Mouse (Mus musculus): Measurements from ENCODE around the gene Slc5a6. TPM values are rescaled to one million over a fixed set of nuclear protein-coding genes. Genes with fewer than 3 reads are reported as not detected.

The Slc5a6 gene
- total RNA-seq (2021) = 19.7 and 24.0 TPM in 2 replicates
- long read RNA-seq, experiment 1, transcript Slc5a6-205 (17 exons, 3,248 nt) = major isoform, 5 of 30 reads
- long read RNA-seq, experiment 1, partial matches to known transcripts = 4 of 30 reads
- long read RNA-seq, experiment 1, other reads (novel, unspliced or antisense) = 18 of 30 reads
- long read RNA-seq, experiment 2, partial matches to known transcripts = 1 of 29 reads
- long read RNA-seq, experiment 2, other reads (novel, unspliced or antisense) = 23 of 29 reads

DNA sequence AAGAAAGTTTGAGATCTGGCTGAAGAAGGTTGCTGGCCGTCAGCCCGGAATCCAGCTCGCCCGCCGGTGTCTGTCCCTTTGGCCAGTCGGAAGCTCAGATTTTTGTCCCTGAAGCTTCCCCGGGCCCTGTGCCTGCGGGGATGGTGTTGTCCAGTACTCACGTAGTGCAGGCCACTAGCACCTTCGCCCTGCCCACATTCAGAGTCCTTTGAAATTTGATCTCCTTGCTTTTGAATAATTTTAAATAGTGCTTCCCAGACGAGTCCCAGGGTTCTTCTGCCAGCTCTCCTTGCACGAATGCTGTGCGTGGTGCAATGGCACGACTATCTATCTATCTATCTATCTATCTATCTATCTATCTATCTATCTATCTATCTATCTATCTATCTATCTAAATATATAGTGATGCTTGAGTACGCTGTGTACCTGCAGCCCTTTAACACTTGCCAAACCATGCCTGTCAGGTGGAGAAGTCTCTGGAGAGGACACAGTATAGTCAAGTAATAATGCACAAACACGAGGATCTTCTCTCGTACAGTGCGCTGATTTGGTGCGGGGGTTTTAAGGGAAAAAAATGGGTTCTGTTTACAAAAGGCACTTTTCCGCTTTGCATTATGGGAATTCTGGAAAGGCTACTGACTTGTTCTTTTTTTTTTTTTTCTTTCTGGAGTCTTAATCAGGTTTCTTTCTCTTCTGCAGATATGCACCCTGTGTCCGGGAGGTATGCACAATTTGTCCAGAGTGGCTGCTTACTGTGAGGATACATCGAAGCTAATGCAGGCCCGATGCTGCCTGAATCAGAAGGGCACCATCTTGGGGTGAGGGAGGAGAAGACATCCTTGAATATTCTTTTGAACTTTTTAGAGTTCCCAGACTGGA lies at the start of gene Slc5a6:
TSS of gene Slc5a6 (minus strand) at position 162 of the 879 bp plus-strand sequence.
- peak; percentile 64 for DNase-seq

DNA sequence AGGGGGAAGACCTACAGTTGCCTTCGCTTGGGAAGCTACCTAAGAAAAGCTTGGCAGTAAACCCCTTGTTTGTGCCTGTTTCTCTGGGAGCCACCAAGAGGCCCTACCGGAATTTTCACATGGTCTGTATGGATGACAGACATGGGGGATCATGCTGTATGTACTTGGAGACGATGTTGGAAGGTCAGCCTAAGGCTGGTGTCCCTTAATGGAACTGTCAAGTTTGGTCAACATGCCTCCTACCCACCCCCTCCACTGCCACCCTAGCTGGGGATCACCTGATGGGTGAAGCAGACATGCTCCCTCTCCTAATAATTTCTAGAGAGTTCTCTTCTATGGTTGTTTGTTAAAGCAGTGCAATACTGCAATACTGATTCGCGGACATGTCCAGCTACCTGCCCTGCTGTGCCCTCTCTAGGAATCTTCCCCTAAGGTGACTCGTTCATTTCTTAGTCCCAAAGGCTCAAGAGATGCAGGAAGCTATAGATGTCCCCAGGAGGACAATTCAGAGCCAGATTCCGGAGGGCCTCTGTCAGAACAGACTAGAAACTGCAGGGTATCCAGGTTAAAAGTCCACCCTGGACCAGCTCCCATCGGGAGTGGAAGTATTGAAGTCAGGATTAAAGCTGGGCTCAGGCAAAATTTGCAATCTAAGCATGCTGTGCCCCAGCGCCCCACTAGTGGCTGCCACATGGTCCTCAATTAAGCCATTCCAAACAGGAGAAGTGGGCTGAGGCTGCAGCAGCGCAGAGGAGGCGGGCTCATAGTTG lies 47.2 kb upstream of the Slc5a6 start:
- DNase-seq = no peak

GRCm38 (mm10) chr5:31094799-31095691 lies 46.3 kb upstream of the Slc5a6 start:
- DNase-seq = peak; percentile 73

DNA sequence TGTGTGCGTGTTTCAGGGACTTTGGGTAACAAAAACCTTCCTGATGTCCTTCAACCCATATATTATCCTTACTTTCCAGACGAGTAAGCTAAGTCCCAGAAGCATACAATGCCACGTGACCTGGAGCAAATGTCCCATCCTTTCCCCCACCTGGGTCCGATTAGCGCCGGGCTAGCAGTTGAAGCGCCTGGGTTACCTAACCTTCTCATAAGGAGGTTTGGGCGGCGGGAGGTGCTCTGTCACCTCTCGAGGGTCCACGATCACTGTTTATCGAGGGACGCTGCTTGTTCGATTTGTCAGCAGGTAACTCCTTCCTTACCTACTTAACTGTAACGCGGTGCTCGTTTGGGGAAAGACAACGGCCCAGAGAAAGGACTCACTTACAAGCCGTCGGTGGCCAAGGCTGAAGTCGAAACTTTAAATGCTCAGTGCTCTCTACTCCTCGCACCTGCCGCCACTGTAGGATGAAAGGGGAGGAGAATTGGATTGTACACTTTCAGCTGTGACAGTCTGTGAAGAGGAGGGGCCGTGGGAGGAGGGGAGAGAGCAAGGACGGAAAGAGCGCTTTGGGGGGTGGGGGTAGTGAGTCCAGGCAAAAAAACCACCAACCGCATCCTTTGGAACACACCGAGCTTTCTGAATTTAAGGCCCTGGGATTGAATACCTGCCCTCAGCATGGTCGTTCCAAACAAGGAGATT lies 45.5 kb upstream of the Slc5a6 start:
- no peak for DNase-seq

DNA sequence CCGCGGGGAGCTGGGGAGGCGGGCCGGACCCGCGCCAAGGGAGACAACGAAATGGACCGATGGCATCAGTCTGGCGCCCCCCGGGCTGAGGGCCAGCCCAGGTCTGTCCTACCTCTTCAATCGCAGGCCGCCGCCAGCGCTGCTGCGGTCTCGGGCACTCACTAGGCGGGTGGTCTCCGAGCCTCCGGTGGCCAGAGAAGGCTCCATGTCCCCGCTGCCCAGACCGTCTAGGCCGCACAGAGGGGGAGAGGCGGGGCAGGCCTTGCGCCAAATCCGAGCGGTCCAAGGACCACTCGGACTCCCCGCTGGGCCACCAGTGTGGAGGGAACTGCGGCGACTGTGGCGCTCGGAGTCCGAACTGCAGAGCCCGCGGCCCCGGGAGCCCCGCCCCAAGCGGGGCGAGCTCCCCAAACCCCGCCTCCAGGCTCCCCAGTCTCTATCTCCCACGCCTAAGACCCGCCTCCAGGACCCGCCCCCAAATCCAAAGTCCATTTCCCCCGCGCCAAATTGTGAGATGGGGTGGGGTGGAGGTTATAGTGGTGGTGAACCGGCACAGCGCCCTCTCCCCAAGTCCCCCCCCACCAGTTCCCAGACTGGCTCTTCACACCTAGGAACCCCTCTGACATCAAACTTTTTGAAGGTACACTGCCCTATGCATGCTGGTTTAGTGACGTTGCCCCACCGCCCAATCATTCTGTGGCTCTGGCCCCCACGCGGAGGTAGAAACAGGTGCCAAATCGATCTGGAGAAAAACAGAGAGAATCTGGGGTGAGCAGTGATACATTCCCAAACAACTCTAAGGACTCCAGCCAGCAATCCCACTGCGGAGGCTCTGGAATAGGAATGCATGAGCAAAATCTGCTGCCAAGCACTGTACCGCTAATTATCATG lies 44.7 kb upstream of the Slc5a6 start:
- DNase-seq = peak; percentile 44

DNA sequence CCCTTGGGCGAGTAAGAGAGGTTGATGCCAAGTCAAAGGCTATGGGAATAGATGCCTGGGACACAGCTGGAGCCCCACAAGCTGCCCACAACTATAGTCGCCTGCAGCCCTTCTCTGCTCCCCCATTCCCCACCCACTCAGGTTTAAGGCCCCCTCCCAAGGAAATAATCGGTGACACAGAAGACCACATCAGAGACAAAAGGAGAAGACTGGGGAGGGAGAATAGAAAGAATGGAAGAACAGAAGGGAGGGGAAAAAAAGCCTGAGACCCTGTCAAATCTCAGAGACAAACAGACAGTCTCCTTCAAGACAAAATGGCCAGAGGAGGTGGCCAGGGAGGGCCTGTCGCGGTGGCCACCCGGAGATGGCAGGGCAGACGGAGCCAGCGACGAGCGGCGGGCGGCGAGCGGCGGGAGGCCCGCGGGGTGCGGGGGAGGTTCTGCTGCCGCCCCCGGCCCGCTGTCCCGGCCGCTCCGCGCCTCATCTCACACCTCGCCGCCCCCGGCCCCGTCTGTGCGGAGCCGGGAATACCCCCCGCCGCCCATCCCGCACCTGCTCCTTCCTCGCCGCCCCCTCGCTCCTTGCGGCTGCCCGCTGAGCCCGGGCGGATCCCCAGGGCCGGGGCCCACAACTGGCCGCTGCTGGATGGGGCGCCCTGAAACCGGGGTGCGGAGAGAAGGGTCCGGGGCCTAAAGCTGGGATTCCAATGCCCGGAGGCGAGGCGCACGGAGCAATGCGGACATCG lies 43.7 kb upstream of the Slc5a6 start:
- DNase-seq = no peak

DNA sequence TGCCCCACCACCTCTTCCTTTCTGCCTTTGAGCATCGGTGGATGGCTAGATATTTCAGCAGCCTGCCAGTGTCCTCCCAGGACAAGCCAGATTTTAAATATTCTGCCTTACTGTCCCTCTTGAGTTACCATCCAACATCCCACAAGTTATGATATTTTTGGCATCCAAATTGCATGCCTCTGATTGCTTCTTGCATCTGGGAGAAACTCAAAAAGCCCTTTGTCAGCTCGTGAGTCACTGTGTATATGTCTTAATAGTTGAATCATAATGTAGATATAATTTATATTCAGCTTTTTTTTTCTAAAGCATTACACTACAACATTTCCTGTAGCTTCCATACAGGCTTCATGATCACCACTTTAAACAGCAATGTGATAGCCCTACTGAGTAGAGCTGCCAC lies 38.4 kb upstream of the Slc5a6 start:
- DNase-seq = no peak

- no peak for DNase-seq
Observed at GRCm38 (mm10) chr5:31086606-31087005, 37.9 kb upstream of the Slc5a6 start.

- no peak for DNase-seq
Observed at GRCm38 (mm10) chr5:31083949-31084348, 35.2 kb upstream of the Slc5a6 start.

GRCm38 (mm10) chr5:31082935-31083625 lies 34.4 kb upstream of the Slc5a6 start:
- peak; percentile 29 for DNase-seq

DNA sequence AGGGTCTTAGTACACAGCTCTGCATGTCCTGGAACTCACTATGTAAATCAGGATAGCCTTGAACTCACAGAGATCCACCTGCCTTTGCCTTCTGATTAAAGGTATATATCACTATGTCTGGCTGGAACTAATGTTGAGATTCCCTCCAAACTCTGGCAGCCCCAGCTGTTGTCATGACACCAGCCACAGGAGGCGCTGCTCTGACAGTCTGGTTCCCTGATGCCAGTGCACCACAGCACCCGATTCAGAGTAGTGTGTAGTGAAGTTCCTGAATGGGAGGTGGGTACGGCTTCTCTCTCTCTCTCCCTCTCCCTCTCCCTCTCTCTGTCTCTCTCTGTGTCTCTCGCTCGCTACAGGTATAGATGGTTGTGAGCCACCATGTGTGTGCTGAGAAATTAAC lies 33.6 kb upstream of the Slc5a6 start:
- peak; percentile 86 for DNase-seq

DNA sequence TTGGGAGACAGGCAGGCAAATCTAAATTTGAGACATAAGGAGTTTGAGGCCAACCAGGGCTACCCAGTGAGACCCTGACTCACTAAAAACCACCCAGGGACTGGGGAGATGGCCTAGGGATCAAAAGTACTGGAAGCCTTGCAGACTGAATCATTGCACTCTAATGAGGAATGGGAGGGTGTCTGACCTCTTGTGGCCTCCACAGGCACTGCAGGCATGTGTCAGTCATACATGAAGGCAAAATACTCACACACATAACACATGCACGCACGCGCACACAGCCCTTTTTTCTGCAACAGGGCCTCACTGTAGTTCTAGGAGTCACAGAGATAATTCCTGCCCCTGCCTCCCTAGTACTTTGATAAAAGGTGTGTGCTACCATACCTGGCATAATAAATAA lies 32.7 kb upstream of the Slc5a6 start:
- peak; percentile 70 for DNase-seq

GRCm38 (mm10) chr5:31080795-31081164 lies 32.1 kb upstream of the Slc5a6 start:
- DNase-seq = no peak

DNA sequence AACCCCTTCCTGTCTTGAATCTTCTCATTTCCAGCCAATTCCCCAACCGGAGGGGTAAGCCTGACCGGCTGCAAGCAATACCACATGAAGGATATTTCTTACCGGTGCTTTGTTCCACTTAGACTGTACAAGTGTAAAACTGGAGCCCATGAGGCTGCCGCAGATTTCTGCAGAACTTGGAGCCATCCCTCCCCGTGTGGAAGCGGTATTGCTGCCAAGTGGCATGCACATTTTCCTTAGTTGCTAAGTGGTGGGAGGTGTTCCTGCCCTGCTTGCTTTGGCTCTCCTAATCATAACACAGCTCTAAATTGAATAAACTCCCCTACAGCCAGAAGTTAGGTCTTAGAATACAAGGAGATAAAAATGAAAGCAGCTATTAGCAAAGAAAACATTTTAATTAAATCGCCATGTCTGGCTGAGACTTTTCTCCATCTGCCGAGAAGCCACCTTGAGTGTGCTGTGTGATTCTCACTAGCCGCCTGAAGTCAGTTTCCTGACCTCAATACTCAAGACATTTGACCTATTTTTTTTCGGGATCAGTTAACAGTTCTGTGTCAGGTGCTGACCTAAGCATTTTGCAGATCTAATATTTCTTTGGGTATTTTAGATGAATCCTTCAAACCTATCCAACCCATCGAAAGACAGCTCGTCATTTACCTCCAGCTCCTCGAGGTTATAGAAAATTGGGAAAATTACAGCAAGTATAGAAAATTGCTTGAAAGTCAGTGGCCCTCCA lies 31.5 kb upstream of the Slc5a6 start:
- no peak for DNase-seq

- DNase-seq = peak; percentile 80
Observed at GRCm38 (mm10) chr5:31076346-31076745, 27.6 kb upstream of the Slc5a6 start.

DNA sequence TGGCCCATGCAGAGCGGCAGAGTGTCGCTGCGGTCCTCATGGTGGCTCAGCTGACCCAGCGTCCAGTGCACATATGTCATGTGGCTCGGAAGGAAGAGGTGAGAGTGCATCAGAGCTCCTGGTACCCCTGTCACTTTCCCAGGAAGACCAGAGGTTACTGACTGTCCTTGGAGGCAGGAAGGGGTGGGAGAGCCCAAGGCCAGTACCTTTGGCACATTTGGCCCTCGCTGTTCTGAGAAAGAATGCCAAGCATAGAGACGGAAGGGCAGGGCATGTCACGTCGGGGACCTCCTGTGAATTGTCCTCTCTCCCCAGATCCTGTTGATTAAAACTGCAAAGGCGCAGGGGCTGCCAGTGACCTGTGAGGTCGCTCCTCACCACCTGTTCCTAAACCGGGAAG lies 24.5 kb upstream of the Slc5a6 start:
- DNase-seq = peak; percentile 46

- no peak for DNase-seq
Observed at GRCm38 (mm10) chr5:31071821-31072220, 23.1 kb upstream of the Slc5a6 start.

DNA sequence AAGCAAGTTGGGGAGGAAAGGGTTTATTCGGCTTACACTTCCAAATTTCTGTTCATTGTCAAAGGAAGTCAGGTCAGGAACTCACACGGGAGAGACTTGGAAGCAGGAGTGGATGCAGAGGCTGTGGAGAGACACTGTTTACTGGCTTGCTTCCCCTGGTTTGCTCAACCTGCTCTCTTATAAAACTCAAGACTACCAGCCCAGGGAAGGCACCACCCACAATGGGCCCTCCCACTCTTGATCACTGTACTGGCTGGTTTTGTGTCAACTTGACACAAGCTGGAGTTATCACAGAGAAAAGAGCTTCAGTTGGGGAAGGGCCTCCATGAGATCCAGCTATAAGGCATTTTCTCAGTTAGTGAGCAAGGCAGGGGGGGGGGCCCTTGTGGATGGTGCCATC lies 22.3 kb upstream of the Slc5a6 start:
- no peak for DNase-seq
